Mouse (Mus musculus) telencephalon, adult 2 months (tissue): ENCODE results near the gene Them7.

Experiments used
- DNase-seq: peaks from one replicate; pipeline ENCODE4 v3.0.0-alpha.2; 2011; ENCODE audit warnings: low read depth, low spot score

The Them7 gene

DNA sequence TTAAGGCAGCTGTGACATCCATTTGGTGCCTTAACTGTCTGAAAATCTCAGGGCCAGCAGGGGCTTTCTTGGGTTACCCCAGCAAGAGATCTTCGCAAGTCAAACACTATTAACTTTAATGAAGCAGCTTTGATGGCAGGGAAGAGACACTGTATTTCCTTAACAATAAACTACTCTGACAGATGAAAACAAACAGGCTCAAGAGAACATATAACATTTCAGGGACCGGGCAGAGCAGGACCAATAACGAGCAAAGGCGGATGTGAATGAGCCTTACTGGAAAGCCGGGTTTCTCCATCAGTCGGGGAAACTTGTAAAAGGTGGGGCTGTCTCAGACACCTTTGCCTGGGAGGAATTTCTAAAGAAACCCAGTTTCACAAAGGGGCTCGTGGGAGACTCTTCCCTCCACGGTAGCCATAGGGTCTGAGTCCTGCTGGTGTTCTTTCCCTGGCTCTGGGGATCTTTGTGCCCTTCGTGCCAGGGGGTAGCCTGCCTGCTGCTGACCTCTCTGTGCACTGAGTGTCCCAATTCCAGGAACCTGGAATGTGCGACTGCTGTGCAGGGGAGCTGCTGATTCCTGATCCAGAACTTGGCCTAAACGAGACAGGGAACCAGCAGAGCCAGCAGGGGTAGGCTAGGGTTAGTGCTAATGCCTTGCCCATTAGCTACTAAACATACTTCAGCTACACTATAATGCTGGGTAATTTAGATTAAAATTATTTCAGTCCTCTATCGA, 11.4 kb downstream of the Them7 start:
- no peak for DNase-seq

DNA sequence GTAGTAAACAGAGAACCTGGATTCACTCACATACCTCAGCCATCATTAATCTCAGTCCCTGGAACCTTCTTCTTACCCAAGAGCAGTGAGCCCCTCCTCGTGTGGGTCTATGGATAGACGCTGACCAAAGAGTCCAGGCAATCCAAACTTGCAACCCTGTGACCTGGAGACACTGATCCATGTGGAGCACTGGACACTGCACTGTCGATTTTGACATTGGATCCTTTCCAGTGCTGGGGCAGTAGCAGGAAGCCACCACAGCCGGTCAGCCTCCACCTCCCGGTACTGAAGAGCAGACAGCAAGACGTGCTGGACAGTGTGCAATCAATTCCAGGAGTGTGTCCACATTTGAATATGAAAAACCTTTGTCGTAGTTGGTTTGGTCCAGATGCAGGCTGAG, 13.3 kb downstream of the Them7 start:
- DNase-seq = no peak

DNA sequence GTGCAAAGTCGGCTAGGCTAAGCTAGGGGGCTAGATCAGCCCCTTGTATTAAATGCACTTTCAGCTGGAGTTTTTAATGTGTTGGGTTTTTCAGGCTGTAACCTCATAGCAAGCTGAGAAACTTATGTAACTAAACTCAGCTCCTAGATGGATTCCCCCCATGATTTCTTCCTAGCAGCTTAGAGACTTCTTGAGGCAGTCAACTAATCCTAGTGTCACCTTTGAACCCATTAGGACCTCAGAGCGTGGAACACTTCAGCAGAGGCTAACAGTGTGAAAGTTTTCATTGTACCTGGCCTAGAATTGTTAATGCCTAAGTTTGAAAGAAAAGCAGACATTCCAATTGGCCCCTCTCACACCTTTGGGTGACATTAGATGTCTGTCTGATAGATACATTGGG, 13.7 kb downstream of the Them7 start:
- no peak for DNase-seq

DNA sequence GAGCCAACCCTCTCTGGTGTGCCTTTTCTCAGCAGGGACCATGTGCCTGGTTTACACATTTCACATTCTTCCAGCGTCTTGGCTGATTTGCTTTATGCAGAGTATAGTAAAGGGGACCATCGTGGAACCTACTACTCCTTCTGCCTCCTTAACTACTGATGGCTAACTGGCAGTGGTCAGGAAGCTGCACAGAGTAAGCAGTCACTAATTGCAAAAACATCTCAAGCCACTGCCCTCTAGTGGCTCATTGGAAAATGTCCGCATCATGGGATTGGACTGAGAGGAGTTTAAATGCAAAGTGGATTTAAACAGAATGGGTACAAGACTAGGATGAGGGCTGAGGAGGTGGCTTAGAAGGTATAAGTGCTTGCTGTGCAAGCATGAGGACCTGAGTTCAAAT, 14.7 kb downstream of the Them7 start:
- peak; percentile 17 for DNase-seq

DNA sequence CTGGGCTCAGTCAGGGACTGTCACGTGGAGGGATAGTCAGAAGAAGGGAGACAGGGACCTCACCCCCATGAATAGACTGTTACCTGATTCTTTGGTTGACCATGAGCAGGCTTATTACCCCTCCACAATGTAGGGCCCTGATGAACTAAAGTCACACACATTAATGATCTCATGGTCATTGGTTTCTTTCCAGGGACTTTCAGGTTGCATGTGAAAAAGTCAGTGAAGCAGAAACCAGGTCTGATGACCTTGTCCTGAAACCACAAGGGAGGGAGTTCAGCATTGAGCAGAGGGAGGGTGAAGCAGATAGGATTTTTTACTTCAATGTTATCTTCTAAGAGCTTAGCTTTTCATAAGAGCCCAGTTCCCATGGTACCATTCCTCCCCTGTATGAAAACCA, 16.5 kb downstream of the Them7 start:
- DNase-seq = no peak

GRCm38 (mm10) chr2:105242940-105243339, 18.8 kb downstream of the Them7 start:
- no peak for DNase-seq

DNA sequence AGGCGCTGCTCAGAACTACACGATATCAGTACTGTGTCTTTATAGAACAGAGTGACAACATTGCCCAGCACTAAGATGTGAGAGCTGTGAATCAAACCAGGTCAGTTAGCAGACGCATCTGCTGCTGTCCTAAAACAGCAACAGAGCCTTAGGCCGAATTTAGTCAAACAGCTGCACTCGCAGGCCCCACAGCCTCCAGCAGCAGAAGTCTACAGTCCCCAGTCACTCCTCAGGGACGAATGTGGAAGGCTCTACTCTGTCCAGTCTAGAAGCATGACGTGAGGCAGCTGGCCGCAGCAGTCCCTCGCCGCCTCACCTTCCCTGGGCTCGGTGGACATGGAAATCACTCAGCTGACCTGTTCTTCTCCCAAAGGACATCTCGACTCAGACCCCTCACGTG, 20.6 kb downstream of the Them7 start:
- peak; percentile 26 for DNase-seq

DNA sequence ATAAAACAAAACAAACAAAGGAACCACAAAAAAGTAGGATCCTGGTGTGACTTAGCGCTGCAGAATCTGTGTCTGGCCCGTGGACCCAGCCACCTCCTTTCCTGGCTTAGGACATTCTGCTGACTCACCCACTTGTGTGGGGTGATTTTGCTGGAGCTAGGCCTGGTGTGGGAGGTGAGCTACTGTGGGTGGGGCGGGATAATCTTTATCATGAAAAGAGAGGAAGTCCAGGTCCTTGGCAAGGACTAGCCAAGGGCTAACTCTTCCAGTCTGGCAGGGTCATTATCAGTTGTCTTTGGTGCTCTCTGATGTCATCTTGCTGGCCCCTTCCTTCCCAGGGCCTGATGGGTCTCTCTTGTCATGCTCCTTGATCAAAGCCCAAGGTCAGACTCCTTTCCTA, 27.9 kb downstream of the Them7 start:
- no peak for DNase-seq

- no peak for DNase-seq
These were observed 28.7 kb downstream of the Them7 start for GRCm38 (mm10) chr2:105252824-105253223.

- no peak for DNase-seq
These were observed 31.3 kb downstream of the Them7 start for GRCm38 (mm10) chr2:105255457-105255856.

DNA sequence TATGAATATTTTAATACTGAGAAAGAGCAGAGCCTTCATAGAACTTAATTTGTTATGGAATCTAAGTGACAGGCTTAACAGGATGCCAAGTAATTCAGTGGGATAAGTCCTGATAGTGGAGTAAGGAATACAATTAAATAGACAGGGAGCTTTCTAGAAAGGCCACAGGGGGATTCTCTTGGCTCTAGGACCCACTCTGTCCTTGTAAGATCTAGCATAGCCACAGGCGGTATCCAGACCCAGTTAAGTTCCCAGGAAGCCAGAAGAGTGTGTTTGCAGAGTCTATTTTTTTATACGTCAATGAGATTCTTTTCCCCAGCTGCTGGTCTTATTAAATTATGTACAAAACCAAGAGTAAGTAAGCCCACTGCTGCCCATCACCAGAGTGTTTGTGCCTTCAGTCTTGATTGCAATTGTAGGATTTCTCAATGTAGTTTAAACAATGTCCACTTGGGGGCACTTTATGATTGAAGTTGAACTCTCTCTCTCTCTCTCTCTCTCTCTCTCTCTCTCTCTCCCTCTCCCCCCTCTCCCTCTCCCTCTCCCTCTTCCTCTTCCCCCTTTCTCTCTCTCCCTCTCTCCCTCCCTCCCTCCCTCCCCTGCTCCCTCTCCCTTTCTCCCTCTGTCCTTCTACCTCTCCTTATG, 32.4 kb downstream of the Them7 start:
- peak; percentile 17 for DNase-seq

DNA sequence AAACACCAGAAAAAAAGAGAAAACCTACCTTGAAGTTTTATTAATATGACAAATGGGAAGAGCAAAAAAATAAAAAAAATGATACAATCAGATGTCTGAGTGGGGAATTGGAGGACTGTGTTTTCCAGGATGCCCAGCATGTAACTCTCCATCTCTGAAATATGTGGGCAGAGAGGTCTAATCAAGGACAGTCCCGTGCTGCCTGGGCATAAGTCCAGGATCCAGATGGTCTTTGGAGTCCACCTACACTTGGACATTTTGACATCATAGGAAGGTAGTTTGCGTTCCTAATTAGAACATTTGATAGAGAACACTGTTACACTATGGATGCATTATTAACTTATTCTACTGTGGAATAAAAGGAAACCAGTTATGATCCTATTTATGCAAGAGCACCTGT, 33.3 kb downstream of the Them7 start:
- no peak for DNase-seq

DNA sequence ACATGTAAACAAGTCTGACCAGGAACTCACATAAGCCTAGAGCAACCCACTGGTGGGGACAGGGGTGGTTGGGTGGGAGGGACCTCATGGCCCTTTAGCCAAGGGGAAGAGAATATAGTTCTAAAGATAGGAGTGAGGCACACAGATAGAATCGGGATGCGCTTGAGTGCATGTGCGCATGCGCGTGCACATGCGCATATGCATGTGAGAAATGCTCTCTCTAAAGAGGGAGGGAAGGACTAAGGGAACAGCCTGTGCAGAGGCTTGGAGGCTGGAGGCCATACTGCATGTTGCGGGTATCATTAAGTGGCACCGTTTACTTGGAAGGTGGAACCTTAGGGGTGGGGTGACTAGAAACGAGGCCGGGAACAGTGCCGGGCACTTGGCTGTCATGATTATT, 37.2 kb downstream of the Them7 start:
- no peak for DNase-seq

DNA sequence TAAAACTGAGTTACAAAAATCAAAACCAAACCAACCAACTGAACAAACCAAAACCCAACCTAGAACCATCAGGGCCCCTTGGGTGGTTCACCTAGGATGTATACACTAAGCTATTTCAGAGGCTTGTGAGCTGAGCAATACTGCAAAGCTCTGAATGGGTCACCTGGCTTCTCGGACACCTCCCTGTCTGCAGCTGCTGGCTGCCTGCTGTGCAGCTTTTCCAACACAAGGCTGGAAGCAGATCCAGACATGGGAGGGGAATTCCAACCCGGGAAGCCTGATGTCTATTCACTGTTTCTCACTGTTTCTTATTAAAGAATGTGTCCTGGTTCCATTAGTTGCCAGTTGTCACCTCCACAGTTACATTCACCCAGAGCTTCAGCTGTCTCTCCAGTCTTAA, 39.1 kb downstream of the Them7 start:
- DNase-seq = no peak

GRCm38 (mm10) chr2:105282407-105283077, 58.4 kb downstream of the Them7 start:
- DNase-seq = no peak

- no peak for DNase-seq
These were observed 59.7 kb downstream of the Them7 start for GRCm38 (mm10) chr2:105283811-105284210.

DNA sequence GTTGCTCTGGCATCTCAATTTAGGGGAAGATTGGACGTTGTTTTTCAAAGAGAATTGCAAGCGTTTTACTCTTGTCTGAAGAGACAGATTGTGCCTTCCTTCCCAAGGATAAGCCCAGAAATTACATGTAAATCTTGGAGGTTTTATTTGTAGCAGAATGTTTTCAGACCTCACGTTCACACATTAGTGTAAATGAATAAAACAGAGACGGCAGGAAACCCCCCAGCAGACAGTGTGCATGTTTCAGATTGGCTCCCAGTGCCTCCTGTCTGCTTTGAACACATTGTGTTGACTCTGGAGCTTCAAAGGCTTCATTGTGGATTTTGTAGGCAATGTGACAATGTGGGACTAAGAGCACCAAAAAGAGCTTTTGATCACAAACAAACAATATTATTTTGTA, 60.7 kb downstream of the Them7 start:
- DNase-seq = no peak

- no peak for DNase-seq
These were observed 71.7 kb downstream of the Them7 start for GRCm38 (mm10) chr2:105295823-105296222.

- no peak for DNase-seq
These were observed 74.8 kb downstream of the Them7 start for GRCm38 (mm10) chr2:105298888-105299287.

- no peak for DNase-seq
These were observed 77.0 kb downstream of the Them7 start for GRCm38 (mm10) chr2:105301082-105301481.

- DNase-seq = no peak
These were observed 77.4 kb downstream of the Them7 start for GRCm38 (mm10) chr2:105301531-105301930.

DNA sequence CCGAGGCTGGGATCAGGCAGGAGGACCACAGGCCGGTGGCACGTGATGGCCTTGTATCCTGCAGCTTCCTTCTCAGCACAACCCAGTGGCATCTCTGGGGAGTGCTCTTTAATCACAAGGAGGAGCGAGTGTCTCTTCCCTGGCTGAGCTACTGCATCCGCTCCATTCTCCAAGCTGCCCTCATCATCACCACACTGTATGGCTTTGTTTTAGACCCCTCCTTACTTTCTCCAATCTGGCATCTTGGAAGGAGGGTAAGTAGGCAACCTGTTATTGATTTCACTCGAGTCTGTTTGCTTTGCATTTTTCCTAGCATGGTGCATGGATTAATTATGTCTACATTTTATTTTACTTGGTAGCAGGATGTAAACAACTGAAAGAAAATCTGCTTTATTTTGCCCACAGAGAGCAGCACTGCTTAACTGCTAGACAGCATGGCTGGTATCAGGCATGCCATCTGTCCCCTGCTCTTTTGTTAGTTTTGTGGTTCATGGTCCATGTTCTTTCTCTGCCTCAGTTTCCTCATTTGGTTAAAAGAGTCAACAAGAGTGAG, 79.9 kb downstream of the Them7 start:
- DNase-seq = no peak

- DNase-seq = no peak
These were observed 81.8 kb downstream of the Them7 start for GRCm38 (mm10) chr2:105305876-105306275.
